Mouse (Mus musculus): ENCODE measurements around the gene Tjp2. TPM values are rescaled to one million over a fixed set of nuclear protein-coding genes. Genes with fewer than 3 reads are reported as not detected.
A peak's percentile ranks its signal among the peaks of the same experiment; 100 is the strongest.

The Tjp2 gene
- polyA plus RNA-seq, 1 experiment = not detected

- Histone ChIP-seq H3K4me1 (ENCODE audit: control insufficient read depth, insufficient read depth, low read length) (no peaks in the 10 kb centered on the region), H3K27ac (ENCODE audit: insufficient read depth, low read depth, low read length) (no peak overlapping the region), H3K4me3 (ENCODE audit: insufficient read depth, low read depth, low read length) (no peak overlapping the region)
- no peak for TF ChIP-seq CTCF (IDR thresholded peaks at IDR 0.05; ENCODE audit: insufficient read depth, low read depth, low read length)
- no peak for TF ChIP-seq POLR2A (IDR thresholded peaks at IDR 0.05; ENCODE audit: insufficient read depth, low read depth, low read length)
- WGBS = 71% methylated on average over 9 of the region's 9 CpGs
Measured at GRCm38 (mm10) chr19:24159751-24160150, 65.1 kb downstream of the Tjp2 start.

- Histone ChIP-seq H3K27ac (ENCODE audit: insufficient read depth, low read depth, low read length) (no peak overlapping the region), H3K4me1 (ENCODE audit: control insufficient read depth, insufficient read depth, low read length) (no peaks in the 10 kb centered on the region), H3K4me3 (ENCODE audit: insufficient read depth, low read depth, low read length) (no peak overlapping the region)
- 80% methylated on average over 9 of the region's 9 CpGs for WGBS
- no peak for TF ChIP-seq CTCF (IDR thresholded peaks at IDR 0.05; ENCODE audit: insufficient read depth, low read depth, low read length)
- no peak for TF ChIP-seq POLR2A (IDR thresholded peaks at IDR 0.05; ENCODE audit: insufficient read depth, low read depth, low read length)
Measured at GRCm38 (mm10) chr19:24159334-24159733, 65.5 kb downstream of the Tjp2 start.

- no peak overlapping the region for H3K4me3 ChIP-seq (ENCODE audit: insufficient read depth, low read depth, low read length)
- TF ChIP-seq POLR2A (IDR thresholded peaks at IDR 0.05; ENCODE audit: insufficient read depth, low read depth, low read length) = no peak
- TF ChIP-seq CTCF (IDR thresholded peaks at IDR 0.05; ENCODE audit: insufficient read depth, low read depth, low read length) = no peak
- 81% methylated on average over 6 of the region's 6 CpGs for WGBS
- no peaks in the 10 kb centered on the region for H3K4me1 ChIP-seq (ENCODE audit: control insufficient read depth, insufficient read depth, low read length)
- no peak overlapping the region for H3K27ac ChIP-seq (ENCODE audit: insufficient read depth, low read depth, low read length)
Measured at GRCm38 (mm10) chr19:24156067-24156455, 68.8 kb downstream of the Tjp2 start.

GRCm38 (mm10) chr19:24155395-24156066, 69.3 kb downstream of the Tjp2 start:
- Histone ChIP-seq H3K27ac (ENCODE audit: insufficient read depth, low read depth, low read length) (no peak overlapping the region), H3K4me1 (ENCODE audit: control insufficient read depth, insufficient read depth, low read length) (peaks cover 2% of the 10 kb centered on the region), H3K4me3 (ENCODE audit: insufficient read depth, low read depth, low read length) (no peak overlapping the region)
- 82% methylated on average over 8 of the region's 8 CpGs for WGBS
- no peak for TF ChIP-seq POLR2A (IDR thresholded peaks at IDR 0.05; ENCODE audit: insufficient read depth, low read depth, low read length)
- no peak for TF ChIP-seq CTCF (IDR thresholded peaks at IDR 0.05; ENCODE audit: insufficient read depth, low read depth, low read length)

- Histone ChIP-seq H3K27ac (ENCODE audit: insufficient read depth, low read depth, low read length) (no peak overlapping the region), H3K4me1 (ENCODE audit: control insufficient read depth, insufficient read depth, low read length) (peaks cover 2% of the 10 kb centered on the region), H3K4me3 (ENCODE audit: insufficient read depth, low read depth, low read length) (no peak overlapping the region)
- TF ChIP-seq POLR2A (IDR thresholded peaks at IDR 0.05; ENCODE audit: insufficient read depth, low read depth, low read length) (no peak), CTCF (IDR thresholded peaks at IDR 0.05; ENCODE audit: insufficient read depth, low read depth, low read length) (no peak)
- 51% methylated on average over 9 of the region's 9 CpGs for WGBS
Measured at GRCm38 (mm10) chr19:24153266-24154023, 71.4 kb downstream of the Tjp2 start.

GRCm38 (mm10) chr19:24144009-24144408, 80.8 kb downstream of the Tjp2 start:
- TF ChIP-seq POLR2A (IDR thresholded peaks at IDR 0.05; ENCODE audit: insufficient read depth, low read depth, low read length) (no peak), CTCF (IDR thresholded peaks at IDR 0.05; ENCODE audit: insufficient read depth, low read depth, low read length) (no peak)
- Histone ChIP-seq H3K4me3 (ENCODE audit: insufficient read depth, low read depth, low read length) (no peak overlapping the region), H3K27ac (ENCODE audit: insufficient read depth, low read depth, low read length) (no peak overlapping the region), H3K4me1 (ENCODE audit: control insufficient read depth, insufficient read depth, low read length) (peaks cover 4% of the 10 kb centered on the region)
- 78% methylated on average over 7 of the region's 7 CpGs for WGBS

GRCm38 (mm10) chr19:24142621-24143061, 82.2 kb downstream of the Tjp2 start:
- H3K4me1 ChIP-seq (ENCODE audit: control insufficient read depth, insufficient read depth, low read length) = peaks cover 4% of the 10 kb centered on the region
- peak overlapping the region; percentile 47; the same call in 1 of the 2 replicates for H3K27ac ChIP-seq (ENCODE audit: insufficient read depth, low read depth, low read length)
- peak overlapping the region; percentile 9; the same call in 1 of the 2 replicates for H3K4me3 ChIP-seq (ENCODE audit: insufficient read depth, low read depth, low read length)
- WGBS = 37% methylated on average over 12 of the region's 12 CpGs
- TF ChIP-seq POLR2A (IDR thresholded peaks at IDR 0.05; ENCODE audit: insufficient read depth, low read depth, low read length) (no peak), CTCF (IDR thresholded peaks at IDR 0.05; ENCODE audit: insufficient read depth, low read depth, low read length) (no peak)

- WGBS = 65% methylated on average over 3 of the region's 3 CpGs
- TF ChIP-seq POLR2A (IDR thresholded peaks at IDR 0.05; ENCODE audit: insufficient read depth, low read depth, low read length) (no peak), CTCF (IDR thresholded peaks at IDR 0.05; ENCODE audit: insufficient read depth, low read depth, low read length) (no peak)
- H3K4me3 ChIP-seq (ENCODE audit: insufficient read depth, low read depth, low read length) = no peak overlapping the region
- H3K4me1 ChIP-seq (ENCODE audit: control insufficient read depth, insufficient read depth, low read length) = peaks cover 4% of the 10 kb centered on the region
- H3K27ac ChIP-seq (ENCODE audit: insufficient read depth, low read depth, low read length) = no peak overlapping the region
Measured at GRCm38 (mm10) chr19:24140298-24140697, 84.5 kb downstream of the Tjp2 start.

GRCm38 (mm10) chr19:24137392-24137791, 87.4 kb downstream of the Tjp2 start:
- Histone ChIP-seq H3K4me1 (ENCODE audit: control insufficient read depth, insufficient read depth, low read length) (no peaks in the 10 kb centered on the region), H3K4me3 (ENCODE audit: insufficient read depth, low read depth, low read length) (no peak overlapping the region), H3K27ac (ENCODE audit: insufficient read depth, low read depth, low read length) (no peak overlapping the region)
- WGBS = 78% methylated on average over 4 of the region's 4 CpGs
- TF ChIP-seq CTCF (IDR thresholded peaks at IDR 0.05; ENCODE audit: insufficient read depth, low read depth, low read length) = no peak
- TF ChIP-seq POLR2A (IDR thresholded peaks at IDR 0.05; ENCODE audit: insufficient read depth, low read depth, low read length) = no peak

Measured in olfactory bulb, adult 2 months (tissue).